In genomic region chr2:168761954-168762353, GRCm38 (mm10) we compare ENCODE assay signal across 11 mouse cellular contexts. TPM values are rescaled to one million over a fixed set of nuclear protein-coding genes. Genes with fewer than 3 reads are reported as not detected.
DNase-seq lines count a peak whose midpoint lies in the region; ATAC-seq and TF ChIP-seq lines count a peak whose summit lies in the region.
"Had no signal": no experiment of that assay in that cellular context is flagged by ENCODE, and none has a peak within 500 bp of the region (broad histone marks: within the 10 kb centered on the region; RNA-seq: fewer than 3 reads in every experiment).

No protein-coding gene starts in this region.

- DNase-seq in heart, adult 8-10 months (ENCODE audit: low spot score) = no peak
- no peak for DNase-seq in hindbrain, postnatal 0 days (ENCODE audit: low spot score)
- DNase-seq in lung, postnatal 10 days = no peak
- DNase-seq in c-Kit-positive CD71-positive TER-119-positive erythroid progenitor cells, embryonic 14.5 days (ENCODE audit: low spot score) = no peak
- no peak for DNase-seq in kidney, postnatal 25 days
- DNase-seq: kidney, adult 2 months had no signal

- peak overlapping the region; percentile 26; the same call in 1 of the 2 replicates for H3K4me2 ChIP-seq in heart, embryonic 13.5 days
- peak overlapping the region; percentile 36 for H3K4me2 ChIP-seq in embryonic facial prominence, embryonic 12.5 days (replicated peaks)
- peak overlapping the region; percentile 24 for H3K4me2 ChIP-seq in hindbrain, postnatal 0 days (ENCODE audit: low read depth, low read length)
- peak overlapping the region; percentile 94 for H3K4me2 ChIP-seq in neural tube, embryonic 12.5 days (replicated peaks)

- no peaks in the 10 kb centered on the region for H3K9me3 ChIP-seq in heart, embryonic 13.5 days
- no peaks in the 10 kb centered on the region for H3K9me3 ChIP-seq in embryonic facial prominence, embryonic 12.5 days
- no peaks in the 10 kb centered on the region for H3K9me3 ChIP-seq in hindbrain, postnatal 0 days (ENCODE audit: low read length)
- no peaks in the 10 kb centered on the region for H3K9me3 ChIP-seq in neural tube, embryonic 12.5 days

- 23% methylated on average over 4 of the region's 4 CpGs for WGBS in heart, embryonic 13.5 days
- 27% methylated on average over 4 of the region's 4 CpGs for WGBS in embryonic facial prominence, embryonic 12.5 days
- 16% methylated on average over 4 of the region's 4 CpGs for WGBS in hindbrain, postnatal 0 days
- WGBS in neural tube, embryonic 12.5 days = 10% methylated on average over 4 of the region's 4 CpGs

- H3K4me1 ChIP-seq in heart, embryonic 13.5 days = peaks cover 23% of the 10 kb centered on the region
- peaks cover 20% of the 10 kb centered on the region for H3K4me1 ChIP-seq in embryonic facial prominence, embryonic 12.5 days
- H3K4me1 ChIP-seq in hindbrain, postnatal 0 days (ENCODE audit: insufficient read depth, low read length) = no peaks in the 10 kb centered on the region
- H3K4me1 ChIP-seq in neural tube, embryonic 12.5 days = peaks cover 48% of the 10 kb centered on the region

- H3K36me3 ChIP-seq in heart, embryonic 13.5 days = no peaks in the 10 kb centered on the region
- no peaks in the 10 kb centered on the region for H3K36me3 ChIP-seq in embryonic facial prominence, embryonic 12.5 days
- H3K36me3 ChIP-seq in hindbrain, postnatal 0 days (ENCODE audit: insufficient read depth, low read length) = no peaks in the 10 kb centered on the region
- no peaks in the 10 kb centered on the region for H3K36me3 ChIP-seq in neural tube, embryonic 12.5 days

- no peak overlapping the region for H3K9ac ChIP-seq in heart, embryonic 13.5 days
- peak overlapping the region; percentile 20; the same call in 1 of the 2 replicates for H3K9ac ChIP-seq in embryonic facial prominence, embryonic 12.5 days
- H3K9ac ChIP-seq in hindbrain, postnatal 0 days (replicated peaks; ENCODE audit: low read length) = 0 out of 2 replicates have a peak overlapping the region, but pooled peaks have one; percentile 19
- H3K9ac ChIP-seq in neural tube, embryonic 12.5 days = 0 out of 2 replicates have a peak overlapping the region, but pooled peaks have one; percentile 1

- H3K27me3 ChIP-seq in heart, embryonic 13.5 days (replicated peaks) = peaks cover 56% of the 10 kb centered on the region
- peaks cover 19% of the 10 kb centered on the region for H3K27me3 ChIP-seq in embryonic facial prominence, embryonic 12.5 days
- peaks cover 41% of the 10 kb centered on the region for H3K27me3 ChIP-seq in hindbrain, postnatal 0 days (ENCODE audit: insufficient read depth, low read length)
- peaks cover 17% of the 10 kb centered on the region; the same call in 1 of the 2 replicates for H3K27me3 ChIP-seq in neural tube, embryonic 12.5 days (replicated peaks)

- no peak for TF ChIP-seq CTCF in hindbrain, postnatal 0 days (IDR thresholded peaks at IDR 0.05; ENCODE audit: low read depth)

- no peak overlapping the region for H3K4me3 ChIP-seq in heart, embryonic 13.5 days
- H3K4me3 ChIP-seq in embryonic facial prominence, embryonic 12.5 days = peak overlapping the region; percentile 13; the same call in 1 of the 2 replicates
- no peak overlapping the region for H3K4me3 ChIP-seq in hindbrain, postnatal 0 days (ENCODE audit: low read length)
- H3K4me3 ChIP-seq in neural tube, embryonic 12.5 days = peak overlapping the region; percentile 9; the same call in 1 of the 2 replicates

- no peak overlapping the region for H3K27ac ChIP-seq in heart, embryonic 13.5 days (replicated peaks)
- peak overlapping the region; percentile 30; the same call in 1 of the 2 replicates for H3K27ac ChIP-seq in embryonic facial prominence, embryonic 12.5 days
- H3K27ac ChIP-seq in hindbrain, postnatal 0 days = no peak overlapping the region
- 0 out of 2 replicates have a peak overlapping the region, but pooled peaks have one; percentile 8 for H3K27ac ChIP-seq in neural tube, embryonic 12.5 days

- no peak for ATAC-seq in heart, embryonic 13.5 days (ENCODE audit: extremely low read depth, insufficient number of reproducible peaks, low FRiP score, low TSS enrichment)
- ATAC-seq in embryonic facial prominence, embryonic 12.5 days (ENCODE audit: insufficient number of reproducible peaks, insufficient read depth, low FRiP score, low TSS enrichment) = no peak
- no peak for ATAC-seq in hindbrain, postnatal 0 days
- ATAC-seq in neural tube, embryonic 12.5 days (ENCODE audit: low FRiP score, low read depth) = no peak

RNA-seq across cellular contexts. Expression of gene Sall4, which starts 5.8 kb away (rescaled TPM):
- polyA plus RNA-seq in heart, embryonic 13.5 days (2015; fragmentation: Nextera tagmentation; extraction: Ambion mirVana) = 1.1 and 1.5 TPM in 2 replicates
- total RNA-seq in heart, adult 8-10 months (2022) = 1 to 10 TPM; 1.3 to 2.6 (median 2.3) TPM
- polyA plus RNA-seq in embryonic facial prominence, embryonic 12.5 days (2016; fragmentation: Nextera tagmentation; extraction: Ambion mirVana) = 2.9 and 3.2 TPM in 2 replicates
- total RNA-seq in hindbrain, postnatal 0 days (2014; rRNA removed) = 0.31 and 0.32 TPM in 2 replicates
- polyA plus RNA-seq in hindbrain, postnatal 0 days (2015; fragmentation: Nextera tagmentation; extraction: Ambion mirVana) = 0.10 and 0.16 TPM in 2 replicates
- 2.6 and 3.5 TPM in 2 replicates for polyA plus RNA-seq in neural tube, embryonic 12.5 days (2016; fragmentation: Nextera tagmentation; extraction: Ambion mirVana)
- total RNA-seq: megakaryocyte, adult 5-6 weeks had no signal
- polyA plus RNA-seq: C2C12; kidney, adult 2 months had no signal

RNA-seq across cellular contexts. Expression of gene Atp9a, which starts 19.7 kb away (rescaled TPM):
- 11.5 and 13.1 TPM in 2 replicates for polyA plus RNA-seq in heart, embryonic 13.5 days (2015; fragmentation: Nextera tagmentation; extraction: Ambion mirVana)
- total RNA-seq in heart, adult 8-10 months (2022) = 10 to 100 TPM; 53.2 to 63.6 (median 56.8) TPM
- polyA plus RNA-seq in embryonic facial prominence, embryonic 12.5 days (2016; fragmentation: Nextera tagmentation; extraction: Ambion mirVana) = 24.5 and 28.8 TPM in 2 replicates
- total RNA-seq in hindbrain, postnatal 0 days (2014; rRNA removed) = 577 and 607 TPM in 2 replicates
- polyA plus RNA-seq in hindbrain, postnatal 0 days (2015; fragmentation: Nextera tagmentation; extraction: Ambion mirVana) = 127 and 130 TPM in 2 replicates
- polyA plus RNA-seq in neural tube, embryonic 12.5 days (2016; fragmentation: Nextera tagmentation; extraction: Ambion mirVana) = 73.4 and 74.8 TPM in 2 replicates

Comparison
In these comparisons a context has a peak if more than half of its experiments do, and no peak if none do; other contexts are left out.
1. H3K27ac ChIP-seq: peak in embryonic facial prominence, embryonic 12.5 days (single experiment) and neural tube, embryonic 12.5 days (single experiment); none in heart, embryonic 13.5 days (single experiment) and hindbrain, postnatal 0 days (single experiment).
2. H3K4me2 ChIP-seq: peak in every context shown above with its lines; median percentile 94 in neural tube, embryonic 12.5 days; 36 in embryonic facial prominence, embryonic 12.5 days; 26 in heart, embryonic 13.5 days; 24 in hindbrain, postnatal 0 days.
3. H3K4me3 ChIP-seq: peak in embryonic facial prominence, embryonic 12.5 days (single experiment) and neural tube, embryonic 12.5 days (single experiment); none in heart, embryonic 13.5 days (single experiment) and hindbrain, postnatal 0 days (single experiment).